Mouse (Mus musculus): Measurements from ENCODE around the gene Cst11. TPM values are rescaled to one million over a fixed set of nuclear protein-coding genes. Genes with fewer than 3 reads are reported as not detected.

The Cst11 gene
- polyA plus RNA-seq (2014; fragmentation: Illumina TruSeq; extraction: RNeasy Lipid Tissue Mini Kit (QIAGEN cat#74804); ENCODE audit: low read depth, low replicate concordance) = not detected

DNA sequence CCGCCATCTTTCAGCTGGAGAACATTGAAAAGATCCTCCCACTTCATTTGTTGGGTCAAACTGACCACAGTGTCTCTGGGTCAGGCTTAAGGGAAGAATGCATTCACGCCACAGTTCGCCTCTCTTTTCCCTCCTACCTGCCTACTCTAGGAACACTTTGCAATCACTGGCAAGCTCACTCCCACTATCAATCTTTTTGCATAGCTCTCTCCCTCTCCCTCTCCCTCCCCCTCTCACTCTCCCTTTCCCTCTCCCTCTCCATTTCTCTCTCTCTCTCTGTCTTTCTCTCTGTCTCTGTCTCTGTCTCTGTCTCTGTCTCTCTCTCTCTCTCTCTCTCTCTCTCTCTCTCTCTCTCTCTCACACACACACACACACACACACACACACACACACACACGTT is at the start of gene Cst11:
Gene Cst11 (minus strand): TSS at position 101 of the 400 bp plus-strand sequence.

DNA sequence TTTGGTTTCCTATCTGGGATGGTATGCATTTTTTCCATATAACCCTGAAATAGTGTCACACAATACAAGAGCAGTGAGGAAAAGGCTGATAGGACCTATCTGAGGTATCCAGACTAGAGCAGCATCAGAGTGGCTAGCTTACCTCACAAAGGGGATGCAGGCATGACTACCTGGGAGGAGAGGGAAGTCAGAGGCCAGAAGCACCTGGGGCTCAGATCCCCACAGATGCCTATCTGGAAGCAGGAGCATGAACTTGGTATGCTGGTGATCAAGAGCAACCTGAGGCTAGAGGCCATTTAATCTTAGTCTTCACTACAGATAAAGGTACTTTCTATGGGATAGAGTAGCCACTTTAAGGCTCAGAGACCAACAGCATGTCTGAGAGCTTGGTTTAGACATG is 48.6 kb upstream of the Cst11 start, which contains the start of gene Cst13:
Gene Cst13 (plus strand): TSS at position 173 of the 400 bp plus-strand sequence.

DNA sequence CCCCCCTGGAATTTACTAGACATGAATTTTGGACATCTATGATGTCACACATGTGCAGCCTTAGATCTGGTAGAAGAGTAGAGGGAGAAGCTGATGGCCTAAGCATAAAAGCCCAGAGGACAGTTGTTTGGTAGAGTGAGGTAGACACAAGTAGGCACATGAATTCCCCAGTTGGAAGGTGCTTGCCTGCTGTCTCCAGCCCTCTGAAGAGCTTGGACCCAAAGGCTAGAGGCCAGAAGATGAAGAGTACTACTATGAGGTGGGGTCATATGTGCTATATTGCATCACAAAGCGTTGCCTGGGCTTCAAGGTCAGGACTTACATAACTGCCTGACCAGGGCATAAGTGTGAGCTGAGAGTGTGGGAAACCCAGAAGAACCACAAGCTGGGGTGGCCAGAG is 27.2 kb upstream of the Cst11 start, which contains the start of gene Cst8:
Gene Cst8 (plus strand): TSS at position 301 of the 400 bp plus-strand sequence.

DNA sequence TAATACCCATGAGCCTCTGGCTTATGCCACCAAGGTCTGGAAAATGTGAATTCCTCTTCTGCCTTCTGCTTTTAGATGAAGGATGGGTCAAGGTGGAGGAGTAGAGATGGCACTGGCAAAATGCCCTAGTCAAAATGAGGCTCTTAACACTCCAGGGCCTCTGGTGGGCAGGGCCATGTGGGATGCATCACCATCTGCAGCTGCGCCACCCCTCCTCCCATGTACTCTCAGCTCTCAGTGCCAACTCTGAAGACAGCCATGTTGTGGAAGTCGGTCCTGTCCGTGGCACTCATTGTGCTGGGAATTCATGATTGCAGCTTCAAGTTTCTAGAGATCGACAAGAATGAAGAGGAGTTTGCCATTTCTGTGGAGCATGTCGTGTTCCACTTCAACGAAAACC is 17.8 kb upstream of the Cst11 start, which contains the start of gene Cst12:
Gene Cst12 (plus strand): TSS at position 220 of the 400 bp plus-strand sequence.

DNA sequence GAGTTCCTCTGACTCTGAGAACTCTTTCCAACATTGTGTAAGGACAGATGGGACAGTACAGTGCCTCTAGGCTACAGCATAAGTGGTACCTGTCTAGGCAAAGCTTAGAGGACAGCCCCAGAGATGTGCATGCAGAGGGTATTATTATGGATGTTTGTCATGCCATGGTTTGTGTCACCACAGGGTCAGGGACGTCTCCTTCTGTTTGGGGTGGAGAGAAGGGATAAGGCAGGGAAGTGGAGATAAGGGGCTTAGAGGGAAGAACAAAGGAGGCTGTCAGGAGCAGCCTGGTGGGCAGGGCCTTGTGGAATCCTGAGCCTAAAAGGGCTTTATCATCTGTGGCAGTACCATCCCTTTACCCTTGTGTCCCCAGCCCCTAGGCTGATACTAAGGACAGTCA is 10.4 kb upstream of the Cst11 start, which contains the start of gene 8030411F24Rik:
Gene 8030411F24Rik (plus strand): TSS at position 301 of the 400 bp plus-strand sequence.

DNA sequence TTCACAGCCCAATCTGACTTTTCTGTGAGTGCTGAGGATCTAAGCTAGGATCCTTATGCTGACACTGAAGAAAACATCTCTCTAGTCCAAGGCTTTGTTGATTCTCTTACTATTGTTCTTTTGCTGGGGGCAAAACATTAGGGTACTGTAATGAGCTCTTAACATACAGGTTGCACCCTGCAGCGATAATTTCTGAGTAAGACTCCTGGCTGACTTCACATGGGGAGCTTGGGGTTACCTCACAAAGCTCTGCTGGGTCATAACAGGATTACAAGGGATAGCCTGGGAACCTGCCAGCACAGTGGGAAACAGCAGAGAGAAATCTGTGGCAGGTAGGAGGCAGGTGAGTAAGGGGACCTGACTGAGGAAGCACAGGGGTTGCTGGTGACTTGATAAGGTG is 21.2 kb downstream of the Cst11 start, which contains the start of gene Cstl1:
Gene Cstl1 (plus strand): TSS at position 301 of the 400 bp plus-strand sequence.

DNA sequence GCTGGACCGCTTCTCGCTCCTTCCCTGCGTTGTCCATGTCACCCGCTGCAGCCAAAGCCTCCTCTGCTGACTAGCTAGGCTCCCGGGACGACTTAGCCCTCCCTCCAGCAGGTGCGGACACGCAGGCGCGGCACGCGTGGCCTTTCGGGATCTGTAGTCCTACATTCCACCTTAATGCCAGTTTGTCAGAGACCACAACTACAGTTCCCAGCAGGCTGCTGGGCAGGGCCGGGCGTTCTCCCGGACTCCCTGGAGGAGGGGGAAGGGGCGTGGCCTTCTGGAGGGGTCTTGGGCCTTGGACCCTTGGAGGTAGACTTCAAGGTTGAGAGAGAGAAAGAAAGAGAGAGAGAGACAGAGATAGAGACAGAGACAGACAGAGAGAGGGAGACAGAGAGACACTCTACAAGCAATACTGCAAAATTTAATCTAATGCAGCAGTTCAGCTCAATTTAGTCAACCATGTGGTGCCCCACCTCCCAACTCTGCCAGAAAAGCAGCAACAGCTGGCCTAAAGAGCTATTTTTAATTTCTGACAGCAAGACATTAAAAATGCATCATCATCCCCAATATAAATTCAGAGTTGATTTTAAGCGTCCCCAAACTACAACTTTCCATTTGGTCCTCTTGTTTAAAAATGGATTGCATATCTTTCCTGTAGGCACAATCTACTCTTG is 38.8 kb downstream of the Cst11 start, which contains the start of gene Napb:
Gene Napb (minus strand): TSS at position 141 of the 674 bp plus-strand sequence.

Other genes with a start within 250 kb of the Cst11 start
- 5.0 TPM for gene Nxt1, start 98.9 kb downstream of the Cst11 start, polyA plus RNA-seq (2014; fragmentation: Illumina TruSeq; extraction: RNeasy Lipid Tissue Mini Kit (QIAGEN cat#74804); ENCODE audit: low read depth, low replicate concordance)
- 46.1 TPM for gene Gzf1, start 90.5 kb downstream of the Cst11 start, polyA plus RNA-seq (2014; fragmentation: Illumina TruSeq; extraction: RNeasy Lipid Tissue Mini Kit (QIAGEN cat#74804); ENCODE audit: low read depth, low replicate concordance)
- 2.3 TPM for gene Napb, start 39.0 kb downstream of the Cst11 start, polyA plus RNA-seq (2014; fragmentation: Illumina TruSeq; extraction: RNeasy Lipid Tissue Mini Kit (QIAGEN cat#74804); ENCODE audit: low read depth, low replicate concordance)
- gene Cstl1, start 21.1 kb downstream of the Cst11 start, polyA plus RNA-seq (2014; fragmentation: Illumina TruSeq; extraction: RNeasy Lipid Tissue Mini Kit (QIAGEN cat#74804); ENCODE audit: low read depth, low replicate concordance) = not detected
- gene 8030411F24Rik, start 10.5 kb upstream of the Cst11 start, polyA plus RNA-seq (2014; fragmentation: Illumina TruSeq; extraction: RNeasy Lipid Tissue Mini Kit (QIAGEN cat#74804); ENCODE audit: low read depth, low replicate concordance) = not detected
- gene Cst12, start 17.9 kb upstream of the Cst11 start, polyA plus RNA-seq (2014; fragmentation: Illumina TruSeq; extraction: RNeasy Lipid Tissue Mini Kit (QIAGEN cat#74804); ENCODE audit: low read depth, low replicate concordance) = not detected
- gene Cst8, start 27.3 kb upstream of the Cst11 start, polyA plus RNA-seq (2014; fragmentation: Illumina TruSeq; extraction: RNeasy Lipid Tissue Mini Kit (QIAGEN cat#74804); ENCODE audit: low read depth, low replicate concordance) = not detected
- not detected for gene Cst13, start 48.6 kb upstream of the Cst11 start, polyA plus RNA-seq (2014; fragmentation: Illumina TruSeq; extraction: RNeasy Lipid Tissue Mini Kit (QIAGEN cat#74804); ENCODE audit: low read depth, low replicate concordance)
- not detected for gene Cst9, start 63.6 kb upstream of the Cst11 start, polyA plus RNA-seq (2014; fragmentation: Illumina TruSeq; extraction: RNeasy Lipid Tissue Mini Kit (QIAGEN cat#74804); ENCODE audit: low read depth, low replicate concordance)
- not detected for gene 9230104L09Rik, start 93.5 kb upstream of the Cst11 start, polyA plus RNA-seq (2014; fragmentation: Illumina TruSeq; extraction: RNeasy Lipid Tissue Mini Kit (QIAGEN cat#74804); ENCODE audit: low read depth, low replicate concordance)
- gene Cst3, start 104.2 kb upstream of the Cst11 start, polyA plus RNA-seq (2014; fragmentation: Illumina TruSeq; extraction: RNeasy Lipid Tissue Mini Kit (QIAGEN cat#74804); ENCODE audit: low read depth, low replicate concordance) = 30.6 TPM
- not detected for gene Gm1330, start 231.8 kb upstream of the Cst11 start, polyA plus RNA-seq (2014; fragmentation: Illumina TruSeq; extraction: RNeasy Lipid Tissue Mini Kit (QIAGEN cat#74804); ENCODE audit: low read depth, low replicate concordance)
- not detected for gene Gm10750, start 245.7 kb upstream of the Cst11 start, polyA plus RNA-seq (2014; fragmentation: Illumina TruSeq; extraction: RNeasy Lipid Tissue Mini Kit (QIAGEN cat#74804); ENCODE audit: low read depth, low replicate concordance)